Mouse (Mus musculus) liver, postnatal 0 days (tissue): Measurements from ENCODE around the gene Ces1e.

Experiments
- CTCF ChIP-seq: sonication (generic); IDR thresholded peaks from 2 replicates; pipeline ENCODE4 v1.5.1; 2016; ENCODE audit warnings: antibody characterized with exemption, low read depth
- EP300 ChIP-seq: IDR thresholded peaks from 2 replicates; pipeline ENCODE4 v1.6.1; 2016; ENCODE audit warnings: antibody characterized with exemption, low read depth, mild to moderate bottlenecking

- TF ChIP-seq EP300: no peak
- TF ChIP-seq CTCF: no peak
Measured at GRCm38 (mm10) chr8:93229446-93229845, at the start of gene Ces1e.
